Comparison of ENCODE assay signal across 20 mouse cellular contexts in genomic region chr2:155400276-155400675, GRCm38 (mm10). TPM values are rescaled to one million over a fixed set of nuclear protein-coding genes. Genes with fewer than 3 reads are reported as not detected.
DNase-seq lines count a peak whose midpoint lies in the region; ATAC-seq and TF ChIP-seq lines count a peak whose summit lies in the region.
"Had no signal": no experiment of that assay in that cellular context is flagged by ENCODE, and none has a peak within 500 bp of the region (broad histone marks: within the 10 kb centered on the region; RNA-seq: fewer than 3 reads in every experiment).

No protein-coding gene starts in this region.

- TF ChIP-seq POLR2A in cerebellum, adult 2 months (IDR thresholded peaks at IDR 0.05; ENCODE audit: borderline replicate concordance, insufficient read depth, low read length): no peak

- peak; percentile 63 for ATAC-seq in megakaryocyte progenitor cell, adult 5-6 weeks (replicated peaks; ENCODE audit: poor library complexity)
- ATAC-seq: forebrain, embryonic 14.5 days; hindbrain, embryonic 16.5 days had no signal

- DNase-seq in cerebellum, adult 11-12 months: peak; percentile 42
- no peak for DNase-seq in cerebellum, postnatal 4 days (ENCODE audit: low spot score in 2 of 2)
- DNase-seq in left cerebral cortex, adult 2 months (ENCODE audit: extremely low spot score in 1 of 2, low spot score in 2 of 2): no peak
- DNase-seq in left cerebral cortex, postnatal 36 days (ENCODE audit: low spot score in 2 of 2): no peak
- peak; percentile 69 to 71 for DNase-seq in cerebellum, adult 2 months
- DNase-seq in frontal cortex, adult 2 months (ENCODE audit: extremely low spot score in 1 of 2, low spot score in 1 of 2): no peak
- DNase-seq in frontal cortex, postnatal 25 days (ENCODE audit: low spot score in 2 of 2): no peak
- DNase-seq: heart, postnatal 36 days; kidney, adult 18-20 months; kidney, postnatal 25 days; layer of hippocampus, adult 9-11 months; lung, adult 18-20 months; lung, postnatal 36 days; retina, postnatal 1 day had no signal

- H3K4me3 ChIP-seq in left cerebral cortex, adult 2 months: no peak overlapping the region
- H3K4me3 ChIP-seq in cerebellum, adult 2 months (replicated peaks; ENCODE audit: insufficient read depth, low read depth, low read length): no peak overlapping the region
- H3K4me3 ChIP-seq: erythroblast, embryonic 14.5 days; midbrain, embryonic 12.5 days; myocyte had no signal

- H3K27ac ChIP-seq in left cerebral cortex, adult 2 months: peak overlapping the region; percentile 12; the same call in 1 of the 2 replicates
- no peak overlapping the region for H3K27ac ChIP-seq in cerebellum, adult 2 months (ENCODE audit: insufficient read depth, low read length)
- H3K27ac ChIP-seq: midbrain, embryonic 12.5 days had no signal

- no peaks in the 10 kb centered on the region for H3K4me1 ChIP-seq in cerebellum, adult 2 months (ENCODE audit: control insufficient read depth, insufficient read depth, low read length)
- H3K4me1 ChIP-seq: midbrain, embryonic 12.5 days had no signal

- intact Hi-C loops in left cerebral cortex, adult 2 months (cut with DNase I): no loop called here
- intact Hi-C loops in left cerebral cortex, postnatal 36 days (cut with DNase I): no loop called here

- TF ChIP-seq CTCF in left cerebral cortex, adult 2 months (IDR thresholded peaks at IDR 0.05): no peak
- no peak for TF ChIP-seq CTCF in cerebellum, adult 2 months (IDR thresholded peaks at IDR 0.05; ENCODE audit: borderline replicate concordance, insufficient read depth, low read depth, low read length)

- no peaks in the 10 kb centered on the region for H3K27me3 ChIP-seq in cerebellum, adult 2 months (ENCODE audit: control insufficient read depth, insufficient read depth, low read length)
- H3K27me3 ChIP-seq: midbrain, embryonic 12.5 days had no signal

RNA-seq across cellular contexts. Expression of gene Trp53inp2, which starts 19.4 kb away (rescaled TPM):
- total RNA-seq in left cerebral cortex, adult 2 months (2021): 100 to 1,000 TPM; 135 to 147 TPM
- total RNA-seq in left cerebral cortex, postnatal 36 days (2021): 100 to 1,000 TPM; 147 to 173 TPM
- 195 and 211 TPM in 2 replicates for polyA plus RNA-seq in cerebellum, adult 2 months (2012; rRNA removed)
- total RNA-seq in megakaryocyte progenitor cell, adult 5-6 weeks (2015): 3.4 and 4.7 TPM in 2 replicates
- total RNA-seq in megakaryocyte progenitor cell, adult 5-6 weeks (2017): 3.3 and 4.2 TPM in 2 replicates
- polyA plus RNA-seq in frontal cortex, adult 2 months (2012; rRNA removed): 138 and 165 TPM in 2 replicates

RNA-seq across cellular contexts. Expression of gene Pigu, which starts 43.0 kb away (rescaled TPM):
- total RNA-seq in left cerebral cortex, adult 2 months (2021): 10 to 100 TPM; 27.2 to 28.4 TPM
- 10 to 100 TPM; 25.7 to 30.5 TPM for total RNA-seq in left cerebral cortex, postnatal 36 days (2021)
- polyA plus RNA-seq in cerebellum, adult 2 months (2012; rRNA removed): 38.3 TPM in 2 replicates
- total RNA-seq in megakaryocyte progenitor cell, adult 5-6 weeks (2015): 71.3 and 79.7 TPM in 2 replicates
- 42.7 and 43.5 TPM in 2 replicates for total RNA-seq in megakaryocyte progenitor cell, adult 5-6 weeks (2017)
- polyA plus RNA-seq in frontal cortex, adult 2 months (2012; rRNA removed): 37.6 and 38.3 TPM in 2 replicates

Comparison
In these comparisons a context has a peak if more than half of its experiments do, and no peak if none do; other contexts are left out.
1. DNase-seq: peak in cerebellum, adult 11-12 months (single experiment) and cerebellum, adult 2 months (2 of 2); none in cerebellum, postnatal 4 days (0 of 2), left cerebral cortex, adult 2 months (0 of 2), left cerebral cortex, postnatal 36 days (0 of 2), frontal cortex, adult 2 months (0 of 2) and frontal cortex, postnatal 25 days (0 of 2).
2. RNA of gene Trp53inp2, which starts 19.4 kb away (total RNA-seq): 147 to 173 TPM in left cerebral cortex, postnatal 36 days and 135 to 147 TPM in left cerebral cortex, adult 2 months; 3.3 to 4.7 TPM in megakaryocyte progenitor cell, adult 5-6 weeks; every median in the first group is over 10 times any median in the second.